Mouse (Mus musculus) brain, embryonic 14.5 days (tissue): ENCODE measurements at regions not wholly inside any gene's neighbourhood (a gene's known extent, or its start where the extent isn't known, plus 50 kb on each side); places are given as distances from the start of the nearest gene placed in this dataset.

Source experiments
- DNase-seq: peaks from one replicate; pipeline ENCODE4 v3.0.0-alpha.2; 2011; ENCODE audit warnings: low read depth
- CTCF ChIP-seq: fragments of 200-500 bp; IDR thresholded peaks from 2 replicates; pipeline ENCODE4 v1.5.1; 2012; ENCODE audit warnings: inconsistent platforms, mild to moderate bottlenecking, moderate library complexity, borderline replicate concordance; ENCODE audit not compliant: insufficient read depth, insufficient read length; ENCODE audit errors: extremely low read depth
- POLR2A ChIP-seq: fragments of 200-500 bp; IDR thresholded peaks from 2 replicates; pipeline ENCODE4 v1.6.1; 2012; ENCODE audit warnings: mild to moderate bottlenecking, inconsistent platforms, borderline replicate concordance; ENCODE audit not compliant: poor library complexity, insufficient read depth, insufficient read length, severe bottlenecking; ENCODE audit errors: extremely low read depth

- TF ChIP-seq CTCF (no peak), POLR2A (no peak)
- DNase-seq = no peak
Observed at GRCm38 (mm10) chr12:43924228-43924627, 285.9 kb downstream of the Dnajb9 start.

- no peak for DNase-seq
Observed at GRCm38 (mm10) chr12:43920396-43920795, 289.7 kb downstream of the Dnajb9 start.

DNA sequence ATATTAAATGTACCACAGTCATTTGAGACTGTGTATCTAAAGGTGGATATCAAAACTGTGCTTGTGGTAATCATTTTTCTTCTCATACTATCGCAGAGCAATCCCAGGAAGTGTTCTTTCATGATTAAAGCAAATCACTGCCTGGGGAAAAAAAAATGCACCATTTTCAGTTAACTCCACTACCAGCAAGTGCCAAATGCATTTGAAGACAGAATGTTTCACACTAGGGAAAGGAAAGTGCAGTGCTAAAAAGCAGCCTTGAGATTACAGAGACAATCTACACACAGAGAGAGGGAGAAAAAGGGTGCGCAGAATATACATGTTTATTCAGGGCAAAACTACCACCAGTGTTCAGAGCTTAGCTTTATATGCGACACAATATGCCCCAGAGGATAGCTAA is 291.0 kb downstream of the Dnajb9 start:
- DNase-seq = peak; percentile 30
- no peak for TF ChIP-seq POLR2A
- TF ChIP-seq CTCF = no peak

More at GRCm38 (mm10) chr12:43920396-43920795, 289.7 kb downstream of the Dnajb9 start:
- TF ChIP-seq POLR2A (no peak), CTCF (no peak)

DNA sequence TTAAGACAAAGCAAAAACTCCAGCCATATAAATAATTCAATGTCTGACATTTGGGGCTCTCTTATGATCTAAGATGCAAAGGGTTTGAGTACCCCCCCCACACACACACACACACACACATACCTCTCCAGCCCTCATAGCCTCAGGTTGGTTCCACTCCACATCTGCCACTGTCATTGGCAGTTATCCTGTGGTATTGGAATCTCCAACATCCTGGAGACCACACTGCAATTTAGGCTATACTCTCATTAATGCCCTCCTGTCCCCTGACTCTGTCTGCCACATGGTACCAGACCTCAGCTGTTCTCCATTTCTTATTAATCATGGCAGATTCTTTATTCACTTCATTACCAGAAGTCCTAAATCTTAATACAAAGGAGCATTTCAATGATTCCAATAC is 293.3 kb downstream of the Dnajb9 start:
- TF ChIP-seq POLR2A = no peak
- no peak for TF ChIP-seq CTCF
- no peak for DNase-seq

GRCm38 (mm10) chr12:43899273-43899672 is 310.9 kb downstream of the Dnajb9 start:
- no peak for DNase-seq
- TF ChIP-seq POLR2A (no peak), CTCF (no peak)

- TF ChIP-seq POLR2A (no peak), CTCF (no peak)
- peak; percentile 67 for DNase-seq
Observed at GRCm38 (mm10) chr12:43885596-43885995, 324.5 kb downstream of the Dnajb9 start.

- TF ChIP-seq POLR2A = no peak
- peak; percentile 7 for DNase-seq
Observed at GRCm38 (mm10) chr12:43860479-43860878, 349.6 kb downstream of the Dnajb9 start.

GRCm38 (mm10) chr12:43856370-43856769 is 353.8 kb downstream of the Dnajb9 start:
- TF ChIP-seq CTCF (no peak), POLR2A (no peak)

GRCm38 (mm10) chr12:43852246-43852645 is 357.9 kb downstream of the Dnajb9 start:
- no peak for DNase-seq
- TF ChIP-seq CTCF (no peak), POLR2A (no peak)

More at GRCm38 (mm10) chr12:43856370-43856769, 353.8 kb downstream of the Dnajb9 start:
- DNase-seq = no peak

- TF ChIP-seq CTCF (no peak), POLR2A (no peak)
- DNase-seq = no peak
Observed at GRCm38 (mm10) chr12:43851264-43852009, 358.7 kb downstream of the Dnajb9 start.

DNA sequence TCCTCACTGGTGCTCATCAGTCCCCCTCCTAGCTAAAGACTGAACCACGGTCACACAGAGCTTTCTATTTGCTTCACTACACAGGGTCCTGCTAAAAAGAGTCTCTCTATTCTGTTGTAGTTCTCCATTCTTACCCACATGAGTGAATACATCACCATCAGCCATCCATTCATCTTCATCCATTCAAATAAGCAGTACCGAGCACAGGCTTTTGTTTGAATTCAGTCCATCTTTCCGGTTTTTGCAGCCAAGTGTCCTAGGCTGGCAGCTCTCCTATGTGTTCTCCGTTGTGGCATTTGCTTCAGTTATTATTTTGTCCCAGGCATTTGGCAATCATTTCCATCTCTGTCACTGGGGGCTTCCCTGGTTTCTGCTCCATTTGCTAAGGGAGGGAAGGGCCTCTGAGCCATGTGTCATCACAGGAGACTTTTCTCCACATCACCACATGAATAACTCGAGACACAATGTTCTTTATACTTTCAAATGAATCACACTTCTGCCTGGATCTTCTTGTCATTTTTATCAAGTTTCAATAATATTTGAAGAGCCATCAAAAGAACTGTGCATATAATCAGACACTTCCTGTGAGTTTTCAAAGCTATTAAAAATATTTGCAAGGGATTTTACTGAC is 366.1 kb downstream of the Dnajb9 start:
- peak; percentile 61 for DNase-seq
- no peak for TF ChIP-seq CTCF
- no peak for TF ChIP-seq POLR2A

GRCm38 (mm10) chr12:43831976-43832375 is 378.1 kb downstream of the Dnajb9 start:
- DNase-seq = peak; percentile 31
- TF ChIP-seq CTCF (no peak), POLR2A (no peak)
